Mouse (Mus musculus) heart, adult 2 months (tissue): ENCODE results near the gene Slc2a13.

Experiments used
- CTCF ChIP-seq: fragments of 200-600 bp; IDR thresholded peaks from 2 replicates; pipeline ENCODE4 v1.8.1; 2022; ENCODE audit warnings: antibody characterized with exemption, mild to moderate bottlenecking, moderate library complexity
- EP300 ChIP-seq: fragments of 200-500 bp; IDR thresholded peaks from 2 replicates; pipeline ENCODE4 v1.6.1; 2011; ENCODE audit warnings: low read depth, low read length, control low read depth; ENCODE audit not compliant: insufficient read depth
- POLR2A ChIP-seq: fragments of 200-500 bp; IDR thresholded peaks from 2 replicates; pipeline ENCODE4 v1.6.1; 2011; ENCODE audit warnings: mild to moderate bottlenecking, low read depth, low read length, control low read depth; ENCODE audit not compliant: insufficient read depth

GRCm38 (mm10) chr15:91327023-91327422, 246.0 kb downstream of the Slc2a13 start:
- no peak for TF ChIP-seq EP300
- TF ChIP-seq POLR2A: no peak
- TF ChIP-seq CTCF: no peak
